Mouse (Mus musculus) right cerebral cortex, postnatal 14 days (tissue): ENCODE data around the gene Eipr1.
"Not testable (repeated sequence)": the region's sequence is repeated elsewhere in the genome, so short reads cannot be mapped to it uniquely, and the experiment has no call there.

ENCODE experiments used
- DNase-seq: peaks from one replicate; pipeline ENCODE4 v3.0.0; 2022

Eipr1 gene

DNA sequence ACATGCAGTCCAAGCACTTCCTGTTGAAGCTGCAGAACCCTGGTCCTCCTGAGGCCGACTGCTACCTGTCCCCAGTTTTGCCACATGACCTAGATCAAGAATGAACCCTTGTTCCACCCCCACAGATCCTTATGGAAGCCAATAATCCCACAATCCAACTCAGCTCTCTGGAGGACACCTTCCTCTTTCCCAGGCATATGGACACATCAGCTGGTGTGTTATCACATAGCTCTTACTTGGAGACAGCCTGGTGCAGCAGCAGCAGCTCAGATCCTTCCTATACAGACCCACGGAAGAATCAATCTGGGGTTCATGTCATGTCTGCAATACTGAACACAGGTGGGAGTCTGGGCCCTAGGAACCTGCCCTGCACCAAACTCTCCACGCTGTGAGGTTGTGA is 145.0 kb downstream of the Eipr1 start:
- no peak for DNase-seq

DNA sequence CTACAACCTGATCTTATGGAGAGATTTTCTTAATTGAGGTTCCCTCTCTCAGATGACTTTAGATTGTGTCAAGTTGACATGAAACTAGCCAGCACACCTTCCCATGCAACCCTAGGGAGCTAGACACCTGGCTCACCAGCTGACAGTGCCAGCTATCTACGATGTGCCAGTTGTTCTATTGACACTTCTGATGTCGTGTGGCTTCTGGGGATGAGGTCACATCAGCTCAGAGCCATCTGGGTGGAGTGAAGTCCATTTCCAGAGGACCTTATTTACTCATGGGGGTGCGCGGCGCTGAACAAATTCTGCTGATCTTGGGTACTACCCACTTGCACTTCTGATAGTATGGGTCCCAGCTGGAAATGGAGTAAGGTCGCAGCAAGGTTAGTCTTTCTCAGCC is 146.7 kb downstream of the Eipr1 start:
- DNase-seq = no peak

DNA sequence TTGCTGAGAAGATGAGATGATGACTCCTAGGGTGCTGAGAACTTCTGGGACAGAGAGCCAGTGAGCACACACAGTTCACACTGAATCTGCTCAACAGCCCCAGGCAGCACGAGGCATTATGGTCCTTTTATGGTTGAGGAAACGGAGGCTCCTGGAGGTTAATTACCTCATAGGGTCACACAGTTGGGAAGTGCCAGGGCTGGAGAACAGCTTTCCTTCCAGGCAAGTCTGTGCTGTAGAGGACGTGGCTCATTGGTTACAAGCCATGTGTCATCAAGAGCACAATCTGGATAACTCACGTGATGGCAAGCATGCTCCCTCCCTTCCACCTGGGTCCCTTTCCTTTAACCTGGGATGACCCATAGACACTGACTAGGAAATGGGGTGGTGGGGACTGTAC is 148.1 kb downstream of the Eipr1 start:
- DNase-seq = no peak

- no peak for DNase-seq
These were observed 148.7 kb downstream of the Eipr1 start for GRCm38 (mm10) chr12:28900341-28900740.

DNA sequence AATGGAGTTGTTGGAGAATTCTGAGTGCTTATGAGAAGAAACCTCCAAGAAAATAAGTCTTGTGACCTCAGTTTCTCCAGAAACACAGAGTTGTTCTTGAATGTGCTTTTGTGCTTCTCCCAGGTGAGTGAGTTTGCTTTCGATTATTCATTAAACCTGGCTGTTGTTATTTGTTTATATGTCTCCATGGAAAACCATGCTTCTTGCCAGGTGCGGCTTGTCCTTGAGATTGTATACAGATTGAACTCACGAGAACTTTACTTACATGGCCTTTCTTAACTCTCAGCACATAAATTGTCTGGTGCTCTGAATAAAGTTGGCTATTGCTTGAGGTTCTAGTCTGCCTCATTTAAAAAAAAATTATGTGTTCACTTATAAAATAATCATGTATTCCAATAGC is 150.5 kb downstream of the Eipr1 start:
- DNase-seq = no peak

GRCm38 (mm10) chr12:28903082-28903481 is 151.5 kb downstream of the Eipr1 start:
- DNase-seq = no peak

- DNase-seq = no peak
These were observed 153.9 kb downstream of the Eipr1 start for GRCm38 (mm10) chr12:28905486-28905885.

DNA sequence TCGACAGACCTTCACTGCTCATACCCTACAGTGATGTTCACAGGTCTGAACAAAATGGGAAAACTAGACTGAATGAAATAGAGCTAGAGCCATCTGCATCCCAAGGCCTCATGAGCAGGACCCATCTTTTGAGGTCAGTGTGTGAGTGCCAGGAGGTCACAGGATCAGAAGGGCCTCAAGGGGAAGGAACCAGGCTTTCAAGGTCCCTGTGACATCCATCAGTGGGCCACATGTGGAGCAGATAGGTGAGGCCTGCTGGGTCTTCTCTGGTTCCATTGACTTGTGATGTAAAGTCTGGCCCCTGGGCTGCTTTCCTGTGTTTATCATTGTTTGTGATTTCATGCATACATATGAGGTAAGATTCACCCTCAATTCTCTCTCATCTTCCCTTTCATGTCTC is 154.4 kb downstream of the Eipr1 start:
- no peak for DNase-seq

GRCm38 (mm10) chr12:28906809-28907297 is 155.2 kb downstream of the Eipr1 start:
- DNase-seq = no peak

DNA sequence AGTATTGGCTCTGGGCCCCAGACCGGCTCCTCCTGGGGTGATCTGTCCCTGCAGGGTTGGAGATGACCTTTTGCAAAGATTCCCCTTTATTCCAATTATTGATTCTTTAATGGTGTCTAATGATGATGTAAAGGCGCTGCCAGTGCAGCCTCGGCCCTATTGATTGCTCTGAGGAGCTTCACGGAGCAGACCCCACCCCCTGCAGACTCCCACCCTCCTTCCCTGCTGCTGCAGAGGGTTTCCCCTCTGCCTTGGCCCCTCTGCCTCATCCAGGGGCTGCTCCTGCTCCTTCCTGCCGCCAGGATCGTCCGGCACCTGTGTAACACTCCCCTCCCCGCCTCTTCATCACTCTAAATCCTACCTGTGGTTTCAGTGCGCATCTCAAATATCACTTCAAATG is 156.2 kb downstream of the Eipr1 start:
- no peak for DNase-seq

- no peak for DNase-seq
These were observed 158.2 kb downstream of the Eipr1 start for GRCm38 (mm10) chr12:28909851-28910250.

- DNase-seq = no peak
These were observed 159.0 kb downstream of the Eipr1 start for GRCm38 (mm10) chr12:28910568-28910967.

- no peak for DNase-seq
These were observed 160.8 kb downstream of the Eipr1 start for GRCm38 (mm10) chr12:28912351-28912936.

- DNase-seq = no peak
These were observed 161.5 kb downstream of the Eipr1 start for GRCm38 (mm10) chr12:28913099-28913498.

DNA sequence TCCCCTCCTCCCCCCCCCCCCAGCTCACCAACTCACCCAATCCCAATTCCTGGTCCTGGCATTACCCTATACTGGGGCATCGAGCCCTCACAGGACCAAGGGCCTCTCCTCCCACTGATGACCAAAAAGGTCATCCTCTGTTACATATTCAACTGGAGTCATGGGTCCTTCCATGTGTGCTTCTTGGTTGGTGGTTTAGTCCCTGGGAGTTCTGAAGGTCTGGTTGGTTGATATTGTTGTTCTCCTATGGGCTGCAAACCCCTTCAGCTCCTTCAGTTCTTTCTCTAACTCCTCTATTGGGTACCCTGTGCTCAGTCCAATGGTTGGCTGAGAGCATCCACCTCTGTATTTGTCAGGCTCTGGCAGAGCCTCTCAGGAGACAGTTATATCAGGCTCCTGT is 162.5 kb downstream of the Eipr1 start:
- DNase-seq = not testable (repeated sequence)
